Mouse (Mus musculus) thymus, postnatal 10 days (tissue): ENCODE measurements around the gene Spsb3.

Experiments
- DNase-seq, 2 experiments: peaks; one replicate each; pipeline ENCODE4 v3.0.0; 2021; ENCODE audit warnings: low spot score in 2 of 2

Spsb3 gene

DNA sequence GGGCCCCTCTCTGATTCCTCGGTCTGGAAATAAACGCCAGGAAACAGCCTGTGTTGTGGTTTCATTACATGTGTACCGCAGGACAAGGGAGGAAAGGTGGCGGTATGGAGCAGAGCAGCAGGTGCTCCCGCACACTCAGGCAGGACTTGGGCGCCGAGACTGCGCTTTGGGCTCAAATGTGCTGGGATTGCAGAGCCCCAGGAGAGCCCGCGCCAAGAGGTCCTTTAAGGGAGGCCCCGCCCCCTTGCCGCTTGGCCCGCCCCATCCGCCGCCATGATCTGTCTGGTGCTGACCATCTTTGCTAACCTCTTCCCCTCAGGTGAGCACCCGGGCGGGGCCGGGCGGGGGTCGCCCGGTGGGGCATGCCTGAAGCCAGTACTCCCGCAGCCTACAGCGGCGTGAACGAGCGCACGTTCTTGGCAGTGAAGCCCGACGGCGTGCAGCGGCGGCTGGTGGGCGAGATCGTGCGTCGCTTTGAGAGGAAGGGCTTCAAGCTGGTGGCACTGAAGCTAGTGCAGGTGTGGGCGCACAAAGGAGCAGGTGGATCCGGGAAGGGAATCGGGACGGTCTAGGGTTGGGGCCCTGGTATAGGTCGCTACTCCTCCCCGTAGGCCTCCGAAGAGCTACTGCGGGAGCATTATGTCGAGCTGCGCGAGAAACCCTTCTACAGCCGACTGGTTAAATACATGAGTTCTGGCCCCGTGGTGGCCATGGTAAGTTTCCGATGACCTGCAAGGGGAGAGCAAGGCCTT lies 10.0 kb downstream of the Spsb3 start, which contains the start of gene Nme3:
Nme3 (plus strand) TSS at position 260 of the 752 bp plus-strand sequence.
- DNase-seq, result peak; percentile 62 to 67

DNA sequence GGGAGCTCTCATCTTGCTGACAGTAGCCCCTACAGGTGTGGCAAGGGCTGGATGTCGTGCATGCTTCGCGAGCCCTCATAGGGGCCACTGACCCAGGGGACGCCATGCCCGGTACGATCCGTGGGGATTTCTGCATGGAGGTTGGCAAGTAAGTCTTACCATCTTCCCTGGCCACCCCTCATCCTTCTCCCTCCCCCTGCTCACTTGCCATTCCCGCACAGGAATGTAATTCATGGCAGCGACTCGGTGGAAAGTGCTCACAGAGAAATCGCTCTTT lies 10.5 kb downstream of the Spsb3 start:
- DNase-seq, result no peak

- no peak for DNase-seq
Observed at GRCm38 (mm10) chr17:24897600-24897999, 11.2 kb downstream of the Spsb3 start.

- DNase-seq, result no peak
Observed at GRCm38 (mm10) chr17:24898041-24898854, 11.8 kb downstream of the Spsb3 start.

DNA sequence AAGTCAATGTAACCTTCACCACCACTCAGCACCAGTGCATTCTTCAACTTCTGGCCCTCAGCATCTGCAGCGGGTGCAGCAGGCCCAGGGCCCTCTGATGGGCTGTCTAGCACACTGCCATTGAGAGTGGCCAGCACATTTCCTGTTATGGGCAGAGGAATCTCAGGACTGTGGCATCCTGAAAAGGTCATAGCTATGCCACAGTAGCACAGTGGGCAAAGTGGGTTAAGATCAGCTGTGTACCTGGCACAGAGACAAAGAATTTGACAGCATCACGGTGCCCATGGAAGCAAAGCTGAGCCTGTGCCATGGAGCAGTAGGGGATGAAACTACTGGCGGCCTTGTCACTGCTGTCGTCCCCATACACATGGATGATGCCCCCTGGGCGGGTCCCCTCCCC lies 12.7 kb downstream of the Spsb3 start:
- DNase-seq, result no peak

DNA sequence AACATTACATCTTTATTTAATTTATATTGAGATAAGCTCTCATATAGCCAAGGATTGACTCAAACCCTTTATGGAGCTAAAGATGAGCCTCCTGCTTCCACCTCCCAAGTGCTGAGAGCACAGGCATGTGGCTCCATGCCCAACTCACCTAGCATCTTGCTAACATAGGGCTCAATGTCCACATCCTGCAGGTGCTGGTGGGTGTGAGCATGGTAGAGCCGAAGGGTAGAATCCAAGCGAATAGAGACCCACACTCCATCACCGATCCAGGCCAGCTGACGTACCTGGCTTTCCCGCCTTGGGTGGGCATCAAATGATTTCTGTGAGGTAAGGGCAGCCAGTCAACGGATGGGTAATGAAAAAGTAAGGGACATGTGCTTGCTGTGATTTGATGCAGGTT lies 13.6 kb downstream of the Spsb3 start:
- no peak for DNase-seq

DNA sequence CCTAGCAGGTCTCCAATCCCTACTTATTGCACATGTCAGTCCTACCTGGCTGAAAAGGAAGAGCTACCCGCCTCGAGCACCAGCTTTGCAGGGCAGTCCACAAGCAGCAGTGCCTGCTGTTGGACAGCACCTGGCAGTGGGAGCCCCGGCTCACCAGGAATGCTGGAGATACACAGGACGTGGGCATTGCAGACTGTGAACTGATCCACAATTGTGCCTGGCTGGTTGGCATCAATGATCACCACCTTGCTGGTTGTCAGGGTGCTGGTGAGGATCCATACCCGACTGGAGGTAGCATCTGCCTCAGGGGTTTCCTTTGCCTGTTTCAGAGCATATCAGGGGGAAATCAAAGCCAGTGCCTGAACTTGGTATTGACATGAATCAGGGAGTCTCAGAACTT lies 15.7 kb downstream of the Spsb3 start:
- no peak for DNase-seq

DNA sequence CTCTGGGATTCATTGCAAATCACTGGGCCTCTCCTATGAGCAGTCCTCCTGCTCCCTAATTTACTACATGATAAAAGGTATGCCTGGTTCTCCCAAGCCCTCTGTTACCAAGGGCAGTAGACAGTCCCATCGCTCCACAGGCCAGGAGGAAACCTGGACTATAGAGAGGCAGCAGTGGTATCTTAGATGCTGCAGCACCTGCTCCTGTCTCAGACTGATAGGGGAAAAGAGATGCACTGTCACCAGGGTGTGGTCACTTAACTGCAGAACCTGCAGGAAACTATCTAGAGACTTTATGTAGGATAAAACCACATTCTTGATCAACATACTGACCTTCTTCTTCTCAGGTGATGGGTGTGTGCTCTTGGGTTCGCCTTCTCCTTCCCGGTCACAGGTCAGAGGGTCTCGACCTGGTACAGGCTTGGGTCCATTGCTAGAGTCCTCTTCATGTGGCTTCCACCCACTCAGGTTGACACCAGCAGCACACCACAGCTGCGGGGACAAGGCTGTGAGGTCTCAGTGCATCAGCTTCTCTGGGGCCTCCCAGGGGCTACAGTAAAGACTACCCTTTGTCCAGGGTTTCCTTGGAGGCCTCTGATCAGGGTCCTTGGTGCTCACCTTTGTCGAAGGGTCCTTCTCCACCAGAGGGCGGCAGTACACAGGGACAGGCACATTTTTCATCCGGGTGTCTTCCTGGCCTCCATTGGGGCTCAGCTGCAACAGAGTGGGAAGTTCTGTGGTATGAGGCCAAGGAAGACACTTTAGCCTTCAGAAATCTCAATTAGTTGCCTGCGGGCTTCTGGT lies 16.4 kb downstream of the Spsb3 start:
- DNase-seq, result peak in 1 of 2 experiments; percentile 42

DNA sequence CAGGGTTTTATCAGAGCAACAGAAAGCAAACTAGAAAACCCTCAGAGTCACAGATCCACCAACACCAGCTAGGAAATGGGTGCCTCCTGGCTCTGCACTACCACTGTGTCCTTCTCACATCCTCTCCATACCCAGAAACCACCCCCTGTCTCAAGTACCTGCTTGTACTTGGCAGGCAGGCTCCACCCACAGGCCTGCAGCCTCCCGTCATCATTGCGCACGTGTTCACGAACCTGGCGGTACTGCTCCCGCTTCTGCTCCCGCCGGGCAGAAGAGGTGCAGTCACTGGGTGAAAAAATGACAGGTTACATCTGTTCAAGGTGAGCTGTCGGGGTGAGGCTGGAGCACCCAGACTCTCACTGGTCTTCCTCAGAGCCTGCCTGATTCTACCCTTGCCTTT lies 17.3 kb downstream of the Spsb3 start:
- no peak for DNase-seq

DNA sequence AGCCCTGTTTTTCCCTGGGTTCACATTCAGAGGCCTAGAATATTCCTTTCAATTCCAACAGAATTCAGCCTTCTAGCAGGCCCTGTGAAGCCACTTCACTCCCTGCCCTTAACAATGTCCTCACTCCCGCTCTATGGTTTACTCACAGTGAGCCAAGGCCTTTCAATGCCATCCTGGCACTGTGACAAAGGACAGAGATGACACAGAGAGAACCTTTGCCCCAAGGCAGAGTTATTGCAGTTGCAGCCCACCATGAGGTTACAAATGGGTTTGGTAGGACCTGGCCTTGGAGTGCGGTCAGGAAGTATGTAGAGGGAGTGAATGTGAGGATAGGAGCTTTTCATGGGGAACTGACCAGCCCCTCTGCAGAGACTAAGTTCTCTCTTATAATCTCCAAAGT lies 21.1 kb downstream of the Spsb3 start:
- no peak for DNase-seq

DNA sequence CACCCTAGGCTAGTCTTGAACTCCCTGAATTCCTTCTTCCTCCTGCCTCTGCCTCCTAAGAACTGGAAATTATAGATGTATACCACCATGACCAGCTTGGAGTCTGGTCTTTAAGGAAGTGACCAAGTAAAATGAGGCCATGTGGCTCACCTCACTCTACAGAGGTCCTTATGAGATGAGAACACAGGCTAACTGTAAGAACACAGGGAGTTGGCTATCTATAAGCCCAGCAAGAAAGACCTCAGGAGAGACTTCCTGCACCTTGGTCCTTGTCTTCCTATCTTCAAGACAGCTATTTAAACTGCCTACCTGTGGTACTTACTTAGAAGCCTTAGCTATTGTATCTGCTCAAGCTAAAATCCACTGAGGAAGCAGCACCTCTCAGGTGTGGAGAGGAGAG lies 27.5 kb downstream of the Spsb3 start:
- DNase-seq, result no peak

DNA sequence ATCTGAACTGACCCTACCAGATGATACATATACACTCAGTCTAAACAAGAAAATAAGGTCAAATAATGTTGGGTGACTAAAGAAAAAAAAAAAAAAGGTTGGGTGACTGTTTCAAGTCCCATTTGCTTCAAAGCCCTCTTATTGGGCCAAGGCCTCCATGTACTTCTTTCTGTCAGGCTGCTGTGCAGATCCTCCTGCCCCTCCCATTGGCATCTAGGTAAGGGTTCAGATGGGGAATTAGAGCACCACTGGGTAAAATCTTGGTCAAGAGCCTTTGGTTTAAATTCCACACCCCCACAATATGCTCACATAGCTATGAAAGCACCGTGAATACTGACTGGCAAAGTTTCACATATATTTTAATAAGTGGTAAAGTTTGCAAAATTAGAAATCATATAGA lies 36.8 kb downstream of the Spsb3 start:
- DNase-seq, result no peak

DNA sequence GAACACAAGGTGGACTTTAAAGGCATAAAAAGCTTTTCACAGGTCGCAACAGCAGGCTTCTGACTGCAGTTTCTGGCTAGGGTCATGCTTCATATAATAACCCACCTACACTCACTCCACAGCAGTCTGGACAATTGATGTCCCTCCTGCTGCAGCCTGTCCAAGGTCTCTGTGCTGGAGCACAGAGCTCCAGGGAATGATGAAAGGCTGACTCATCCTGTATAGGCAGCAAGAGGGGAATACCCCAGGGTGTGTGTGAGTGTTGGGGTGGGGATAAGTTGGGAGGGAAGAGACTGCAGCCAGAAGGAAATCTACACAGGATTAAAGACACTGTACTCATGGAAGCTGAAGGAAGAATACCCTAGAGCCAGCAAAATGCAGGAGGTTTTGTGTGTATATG lies 43.1 kb downstream of the Spsb3 start:
- no peak for DNase-seq

GRCm38 (mm10) chr17:24932431-24932830 lies 46.0 kb downstream of the Spsb3 start:
- DNase-seq, result no peak

DNA sequence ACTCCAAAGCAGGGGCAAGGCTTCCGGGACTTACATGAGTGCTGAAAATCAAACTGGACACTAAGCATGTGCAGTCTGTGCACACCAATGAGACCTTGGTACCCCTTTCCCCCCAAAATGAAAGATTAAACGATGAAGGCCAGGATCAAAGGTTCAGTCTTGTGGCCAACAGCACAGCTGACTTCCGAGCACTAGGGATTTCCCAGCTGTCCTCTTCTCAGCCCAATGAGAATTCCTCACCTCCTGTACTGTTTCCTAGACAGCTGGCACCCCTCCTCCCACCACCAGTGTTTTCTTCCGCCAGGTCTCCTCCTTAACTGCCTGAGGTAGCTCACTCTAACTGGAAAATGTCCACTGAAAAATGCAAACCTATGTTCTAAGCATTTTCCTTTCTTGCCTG lies 46.7 kb downstream of the Spsb3 start:
- DNase-seq, result no peak

DNA sequence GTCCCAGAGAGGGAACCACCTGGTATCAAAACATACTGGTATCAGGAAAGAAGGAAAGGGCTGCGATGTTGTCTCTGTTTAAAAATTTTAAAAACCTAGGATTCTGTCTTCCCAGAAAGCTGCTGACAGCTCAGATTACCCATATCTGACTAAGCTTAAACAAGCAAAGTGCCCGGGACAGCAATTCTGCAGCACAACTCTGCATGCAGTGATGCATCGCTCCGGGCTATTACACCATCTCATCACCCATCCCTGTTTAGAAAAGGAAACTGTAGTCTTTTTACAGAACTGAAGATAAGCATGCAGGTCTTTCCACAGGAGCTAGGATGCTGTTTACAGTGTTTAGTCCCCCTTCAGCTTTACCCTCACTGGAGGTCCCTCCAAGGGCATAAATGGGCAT lies 48.5 kb downstream of the Spsb3 start:
- DNase-seq, result no peak

DNA sequence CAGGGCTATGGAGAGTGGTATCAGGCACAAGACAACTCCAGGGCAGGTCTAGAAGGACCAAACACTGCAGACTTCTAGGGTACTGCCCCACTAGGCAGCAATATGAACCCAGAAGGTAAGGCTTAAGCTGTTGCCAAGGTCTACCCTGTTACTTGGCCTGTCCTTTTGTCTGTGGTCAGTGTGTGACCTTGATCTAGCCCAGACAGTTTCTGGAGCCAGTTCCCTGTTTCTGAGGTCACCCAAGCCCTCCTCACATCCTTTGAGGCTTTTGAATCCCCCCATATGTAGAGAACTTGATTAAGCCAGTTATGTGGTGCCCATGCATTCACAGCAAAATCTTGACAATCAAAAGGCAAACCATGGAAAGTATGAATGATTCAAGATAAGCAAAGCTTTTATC lies 49.2 kb downstream of the Spsb3 start:
- DNase-seq, result no peak

- DNase-seq, result peak; percentile 91 to 95
Observed at GRCm38 (mm10) chr17:24936259-24937237, 50.1 kb downstream of the Spsb3 start, which contains the start of gene Mapk8ip3. Gene Mapk8ip3 (minus strand): TSS chr17:24936977.

DNA sequence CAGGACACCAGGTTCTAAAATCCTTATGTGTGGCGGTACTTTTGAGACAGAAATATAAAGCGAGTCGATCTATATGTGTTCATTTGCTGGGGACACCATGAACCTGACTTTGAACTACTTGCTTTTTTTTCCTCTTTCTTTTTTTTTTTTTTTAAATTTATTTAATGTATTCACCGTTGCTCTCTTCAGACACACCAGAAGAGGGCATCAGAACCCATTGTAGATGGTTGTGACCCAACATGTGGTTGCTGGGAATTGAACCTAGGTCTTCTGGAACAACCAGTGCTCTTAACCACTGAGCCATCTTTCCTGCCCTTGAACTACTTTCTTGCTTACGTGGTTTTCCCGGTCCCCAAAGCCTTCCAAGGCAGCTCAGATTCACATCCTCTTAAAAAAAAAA lies 50.8 kb downstream of the Spsb3 start:
- DNase-seq, result no peak
